Mouse (Mus musculus) midbrain, postnatal 0 days (tissue): ENCODE results near the gene Fibin. TPM values are rescaled to one million over a fixed set of nuclear protein-coding genes. Genes with fewer than 3 reads are reported as not detected.
A peak's percentile ranks its signal among the peaks of the same experiment; 100 is the strongest.

Experiments used
- ATAC-seq: fragments of 200-750 bp; cut with Nextera tagmentation; 2 replicates; pipeline ENCODE4 v1.8.0; 2017; ENCODE audit warnings: moderate number of reproducible peaks, mild to moderate bottlenecking, moderate TSS enrichment, moderate library complexity; ENCODE audit not compliant: low FRiP score
- DNase-seq: peaks from one replicate; pipeline ENCODE4 v3.0.0-alpha.2; 2015; ENCODE audit warnings: low spot score
- H3K27ac ChIP-seq: fragments of 300-500 bp; sonication (generic); 2 replicates; pipeline ENCODE4 v1.5.1; 2014; ENCODE audit warnings: low read depth, mild to moderate bottlenecking, low read length, mixed read lengths
- H3K27me3 ChIP-seq: fragments of 300-500 bp; sonication (generic); 2 replicates; pipeline ENCODE4 v1.6.1; 2014; ENCODE audit warnings: low read length, control low read depth, mixed read lengths; ENCODE audit not compliant: insufficient read depth
- H3K36me3 ChIP-seq: fragments of 300-500 bp; sonication (generic); 2 replicates; pipeline ENCODE4 v1.6.1; 2014; ENCODE audit warnings: low read length, control low read depth, mixed read lengths; ENCODE audit not compliant: insufficient read depth
- H3K4me1 ChIP-seq: fragments of 300-500 bp; sonication (generic); 2 replicates; pipeline ENCODE4 v1.6.1; 2014; ENCODE audit warnings: mild to moderate bottlenecking, control low read depth, antibody characterized with exemption, low read length, mixed read lengths; ENCODE audit not compliant: insufficient read depth
- H3K4me2 ChIP-seq: fragments of 300-500 bp; sonication (generic); 2 replicates; pipeline ENCODE4 v1.6.1; 2014; ENCODE audit warnings: low read depth, mild to moderate bottlenecking, low read length, mixed read lengths; ENCODE audit not compliant: poor library complexity, severe bottlenecking
- H3K4me3 ChIP-seq: fragments of 300-500 bp; sonication (generic); 2 replicates; pipeline ENCODE4 v1.5.1; 2014; ENCODE audit warnings: low read depth, mild to moderate bottlenecking, low read length, moderate library complexity
- H3K9ac ChIP-seq: fragments of 300-500 bp; sonication (generic); replicated peaks from 2 replicates; pipeline ENCODE4 v1.6.1; 2014; ENCODE audit warnings: mild to moderate bottlenecking, low read length, moderate library complexity, mixed read lengths; ENCODE audit not compliant: poor library complexity, severe bottlenecking
- H3K9me3 ChIP-seq: fragments of 300-500 bp; sonication (generic); 2 replicates; pipeline ENCODE4 v1.6.1; 2016; ENCODE audit warnings: low read length, control low read depth
- CTCF ChIP-seq: IDR thresholded peaks from 2 replicates; pipeline ENCODE4 v1.5.1; 2016; ENCODE audit warnings: antibody characterized with exemption, mild to moderate bottlenecking
- WGBS: fragments of 180-500 bp; shearing (Covaris S2); extraction: QIAGEN DNeasy Blood & Tissue Kit; methylation state at CpG from one replicate; pipeline ENCODE4 v1.1.7; 2014; 5-methylcytosine and 5-hydroxymethylcytosine counted together
- polyA plus RNA-seq: library from polyadenylated mRNA; unstranded; fragments of >200 nt; fragmentation: Nextera tagmentation; extraction: Ambion mirVana; gene quantifications from 2 replicates; pipeline ENCODE4 v1.2.1, GENCODE M21; 2015
- total RNA-seq: library from RNA; depleted of rRNA; stranded (reverse); fragments of >200 nt; gene quantifications from 2 replicates; pipeline ENCODE4 v1.2.3, GENCODE M21; 2014; rRNA removed

The Fibin gene
- total and polyA plus RNA-seq, 2 experiments from 2014 or later, result 5.8 to 7.9 TPM

DNA sequence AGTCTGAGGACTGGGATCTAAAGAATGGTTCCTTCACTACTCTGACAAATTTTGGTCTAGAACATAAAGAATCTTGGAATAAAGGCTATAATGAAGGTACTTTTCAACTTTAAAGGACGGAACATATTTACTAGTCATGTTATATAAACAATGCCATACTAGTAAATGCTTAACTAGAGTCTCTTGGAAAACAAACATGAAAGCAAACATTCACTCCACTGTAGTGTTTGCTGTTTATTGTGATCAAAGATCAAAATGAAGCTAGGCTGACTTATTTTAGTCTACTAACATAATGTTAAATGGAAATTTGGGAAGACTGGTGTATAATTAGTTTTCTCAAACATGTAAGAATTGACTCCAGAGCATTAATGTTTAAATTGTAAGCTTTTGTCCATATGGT, 43.7 kb downstream of the Fibin start:
- no peaks in the 10 kb centered on the region for H3K27me3 ChIP-seq
- H3K4me3 ChIP-seq, result no peak overlapping the region
- H3K4me1 ChIP-seq, result no peaks in the 10 kb centered on the region
- no peak for DNase-seq
- H3K9me3 ChIP-seq, result no peaks in the 10 kb centered on the region
- no peaks in the 10 kb centered on the region for H3K36me3 ChIP-seq
- no peak for ATAC-seq
- no peak for TF ChIP-seq CTCF
- H3K4me2 ChIP-seq, result no peak overlapping the region
- no peak overlapping the region for H3K27ac ChIP-seq
- 82% methylated on average over 1 of the region's 1 CpGs for WGBS
- no peak overlapping the region for H3K9ac ChIP-seq

DNA sequence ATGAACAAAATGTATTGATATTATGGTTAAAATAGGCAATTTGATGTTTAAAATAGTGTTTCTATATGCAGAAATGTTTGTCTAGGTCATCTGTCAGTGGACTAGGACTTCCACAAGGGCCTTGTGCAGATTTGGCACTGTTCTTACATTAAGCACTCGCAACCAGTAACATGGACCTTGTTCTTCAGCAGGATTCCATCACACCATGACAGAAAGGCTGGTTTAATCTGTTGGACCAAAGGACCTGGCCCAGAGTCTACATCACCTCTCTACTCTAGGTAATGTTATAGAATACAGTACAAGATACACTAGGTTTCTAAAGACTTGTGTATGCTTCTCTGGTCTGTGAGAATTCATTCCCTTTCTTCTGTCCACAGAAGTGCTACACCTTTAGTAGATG, 44.3 kb downstream of the Fibin start:
- Histone ChIP-seq H3K4me2 (no peak overlapping the region), H3K4me1 (no peaks in the 10 kb centered on the region), H3K9me3 (no peaks in the 10 kb centered on the region), H3K4me3 (no peak overlapping the region), H3K9ac (no peak overlapping the region), H3K27me3 (no peaks in the 10 kb centered on the region), H3K36me3 (no peaks in the 10 kb centered on the region), H3K27ac (no peak overlapping the region)
- no peak for TF ChIP-seq CTCF
- no peak for ATAC-seq
- 94% methylated on average over 1 of the region's 1 CpGs for WGBS
- DNase-seq, result no peak

DNA sequence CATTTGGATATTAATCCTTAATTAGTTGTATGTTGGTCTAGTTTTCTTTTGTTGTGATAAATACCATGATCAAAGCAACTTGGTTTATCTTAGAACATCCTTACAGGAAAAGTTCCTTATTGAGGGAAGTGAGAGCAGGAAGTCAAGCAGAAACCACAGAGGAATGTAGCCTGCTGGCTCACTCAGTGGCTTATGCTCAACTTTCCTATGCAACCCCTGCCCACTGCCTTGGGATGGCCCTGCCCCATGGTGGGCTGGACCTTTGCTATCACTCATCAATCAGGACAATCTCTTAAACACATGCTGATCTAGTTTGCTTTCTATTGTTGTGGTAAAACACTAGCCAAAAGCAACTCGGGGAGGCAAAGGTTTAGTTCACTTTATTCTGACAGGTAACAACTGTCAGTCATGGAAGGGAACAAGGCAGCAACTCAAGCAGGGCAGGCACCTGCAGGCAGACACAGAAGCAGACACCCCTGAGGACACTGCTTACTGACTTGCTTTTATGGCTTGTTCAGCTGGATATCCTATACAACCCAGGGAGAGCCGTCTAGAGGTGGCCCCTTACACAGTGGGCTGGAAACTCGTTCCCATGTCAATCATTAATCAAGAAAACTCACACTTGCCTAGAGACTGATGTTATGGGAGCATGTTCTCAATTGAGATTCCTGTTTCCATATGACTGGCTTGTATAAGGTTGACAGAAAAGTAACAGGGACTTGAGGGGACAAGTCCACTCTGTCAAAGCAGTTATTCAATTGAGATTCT, 46.7 kb downstream of the Fibin start:
- DNase-seq, result no peak

DNA sequence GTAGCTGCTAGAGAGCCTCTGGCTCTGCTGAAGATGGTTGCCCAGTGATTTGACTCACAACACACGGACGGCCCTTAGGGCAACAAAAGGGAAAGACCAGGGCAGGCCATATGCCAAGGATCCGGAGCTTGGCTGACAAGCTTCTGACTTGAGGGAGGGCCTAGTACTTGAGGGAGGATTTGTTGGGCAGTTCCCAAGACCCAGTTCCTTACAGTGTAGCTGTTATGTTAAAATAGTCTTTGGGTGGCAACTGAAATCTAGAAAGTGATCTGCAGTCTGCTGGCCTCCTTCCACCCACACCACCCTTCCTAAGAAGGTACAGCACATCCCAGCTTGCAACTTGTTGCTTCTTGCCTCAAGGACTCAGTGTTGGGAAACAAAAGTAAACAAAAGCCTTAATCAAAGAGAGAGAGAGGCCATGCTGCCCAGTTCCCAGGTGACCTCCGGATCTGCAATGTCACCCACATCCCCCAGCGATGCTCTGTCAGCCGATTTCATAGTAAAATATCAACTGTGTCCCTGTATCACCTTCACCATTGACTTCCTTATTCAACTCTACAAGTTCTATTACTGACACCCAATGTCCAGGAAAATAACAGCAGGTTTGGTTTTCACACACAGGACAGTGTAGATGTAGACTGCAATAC, 48.4 kb downstream of the Fibin start, which contains the start of gene Bbox1:
Gene Bbox1, minus strand, starts transcription at position 52 of the 647 bp plus-strand sequence.
- DNase-seq, result peak; percentile 55
- no peak within 1 kb of the TSS for H3K4me2 ChIP-seq
- no peaks in the 10 kb centered on the region for H3K27me3 ChIP-seq
- no peaks in the 10 kb centered on the region for H3K36me3 ChIP-seq
- H3K4me1 ChIP-seq, result no peaks in the 10 kb centered on the region
- ATAC-seq, result peak; percentile 56; the same call in 1 of the 2 replicates
- H3K4me3 ChIP-seq, result no peak within 1 kb of the TSS
- 83% methylated on average over 6 of the region's 6 CpGs for WGBS
- no peak within 1 kb of the TSS for H3K9ac ChIP-seq
- TF ChIP-seq CTCF, result no peak
- no peaks in the 10 kb centered on the region for H3K9me3 ChIP-seq
- H3K27ac ChIP-seq, result no peak within 1 kb of the TSS

More for the DNA sequence above, 46.7 kb downstream of the Fibin start:
- no peaks in the 10 kb centered on the region for H3K4me1 ChIP-seq
- no peak overlapping the region for H3K9ac ChIP-seq
- TF ChIP-seq CTCF, result no peak
- H3K36me3 ChIP-seq, result no peaks in the 10 kb centered on the region
- no peak overlapping the region for H3K4me3 ChIP-seq
- 47% methylated on average over 3 of the region's 3 CpGs for WGBS
- H3K27me3 ChIP-seq, result no peaks in the 10 kb centered on the region
- H3K27ac ChIP-seq, result no peak overlapping the region
- no peak overlapping the region for H3K4me2 ChIP-seq
- ATAC-seq, result no peak
- H3K9me3 ChIP-seq, result no peaks in the 10 kb centered on the region

DNA sequence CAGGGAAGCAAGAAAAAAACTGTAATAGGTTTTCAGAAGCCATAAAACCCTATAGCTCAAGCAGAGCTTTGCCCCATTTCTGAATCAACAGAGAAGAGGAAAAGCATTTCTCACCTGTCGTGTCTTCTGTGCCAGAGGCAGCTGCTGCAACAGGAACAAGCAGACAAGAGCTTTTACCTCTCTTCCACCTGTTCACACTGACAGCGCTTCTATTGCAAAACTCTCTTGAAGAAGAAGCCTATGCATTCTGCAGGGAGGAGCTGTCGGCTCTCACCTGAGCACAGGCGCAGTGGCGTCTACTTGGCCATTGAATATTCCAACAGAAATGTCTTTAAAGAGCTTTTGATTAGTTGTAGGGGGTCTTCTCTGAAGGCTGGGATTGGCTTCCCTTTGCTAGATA, 48.9 kb downstream of the Fibin start:
- no peak for TF ChIP-seq CTCF
- no peak overlapping the region for H3K9ac ChIP-seq
- DNase-seq, result no peak

DNA sequence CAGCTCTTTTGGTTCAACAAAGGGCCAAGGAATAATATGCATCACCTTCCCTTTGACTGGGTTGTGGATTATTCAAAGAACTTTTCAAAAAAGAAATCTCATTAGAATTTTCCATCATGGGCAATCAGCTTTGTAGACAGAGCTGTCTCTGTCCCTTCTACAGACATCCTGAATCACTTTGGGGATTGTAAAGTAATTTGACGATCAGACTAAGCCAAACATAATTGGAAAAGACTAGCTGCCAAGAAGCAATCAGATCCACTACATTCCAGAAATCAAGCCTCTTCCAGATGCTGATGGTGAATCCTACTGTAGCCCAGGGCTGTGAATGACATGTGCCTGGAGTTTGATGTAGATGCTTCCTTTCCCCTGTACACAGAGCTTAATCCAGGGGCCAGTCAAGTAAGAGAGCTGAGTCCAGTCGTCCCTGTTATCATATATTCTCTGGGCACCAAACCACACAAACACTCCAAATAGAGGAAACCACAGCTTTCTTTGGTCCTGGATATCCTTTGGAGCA, 49.6 kb downstream of the Fibin start:
- no peaks in the 10 kb centered on the region for H3K4me1 ChIP-seq
- 53% methylated on average over 2 of the region's 2 CpGs for WGBS
- DNase-seq (no peak), ATAC-seq (no peak)
- H3K27me3 ChIP-seq, result no peaks in the 10 kb centered on the region
- no peak overlapping the region for H3K9ac ChIP-seq
- H3K27ac ChIP-seq, result no peak overlapping the region
- no peaks in the 10 kb centered on the region for H3K9me3 ChIP-seq
- TF ChIP-seq CTCF, result no peak
- no peak overlapping the region for H3K4me3 ChIP-seq
- H3K36me3 ChIP-seq, result no peaks in the 10 kb centered on the region
- H3K4me2 ChIP-seq, result no peak overlapping the region

More for the DNA sequence above, 48.9 kb downstream of the Fibin start:
- no peak overlapping the region for H3K4me2 ChIP-seq
- no peaks in the 10 kb centered on the region for H3K9me3 ChIP-seq
- H3K27me3 ChIP-seq, result no peaks in the 10 kb centered on the region
- H3K27ac ChIP-seq, result no peak overlapping the region
- WGBS, result 89% methylated on average over 5 of the region's 5 CpGs
- H3K4me1 ChIP-seq, result no peaks in the 10 kb centered on the region
- no peak overlapping the region for H3K4me3 ChIP-seq
- no peaks in the 10 kb centered on the region for H3K36me3 ChIP-seq
- ATAC-seq, result no peak

Other genes starting within 250 kb of the Fibin start
- gene Bbox1, start 48.6 kb downstream of the Fibin start, total RNA-seq, result 2.4 and 3.3 TPM in 2 replicates
- 3.0 and 3.1 TPM in 2 replicates for gene Bbox1, start 48.6 kb downstream of the Fibin start, polyA plus RNA-seq
- 0.28 TPM in 1 of 2 replicates, not detected in the other for gene Slc5a12, start 234.1 kb upstream of the Fibin start, total RNA-seq
- not detected in 2 replicates for gene Slc5a12, start 234.1 kb upstream of the Fibin start, polyA plus RNA-seq